Mouse (Mus musculus) brown adipose tissue, adult 24 weeks (tissue): ENCODE results near the gene Ccdc102a. TPM values are rescaled to one million over a fixed set of nuclear protein-coding genes. Genes with fewer than 3 reads are reported as not detected.

Experiments used
- polyA plus RNA-seq: library from polyadenylated mRNA; stranded (reverse); fragments of >200 nt; gene quantifications from 2 replicates; pipeline ENCODE4 v1.2.4, GENCODE M21; 2012; ENCODE audit not compliant: missing spikeins, insufficient read depth, insufficient read length

Gene Ccdc102a
- polyA plus RNA-seq, 1 experiment, result 1.2 TPM

Other genes with a start within 250 kb of the Ccdc102a start
- gene Pllp, start 221.8 kb downstream of the Ccdc102a start, polyA plus RNA-seq, result 1.6 and 1.9 TPM in 2 replicates
- not detected in 2 replicates for gene Ccl22, start 172.5 kb downstream of the Ccdc102a start, polyA plus RNA-seq
- gene Cx3cl1, start 146.1 kb downstream of the Ccdc102a start, polyA plus RNA-seq, result 1.7 and 2.2 TPM in 2 replicates
- gene Ccl17, start 107.6 kb downstream of the Ccdc102a start, polyA plus RNA-seq, result not detected in 2 replicates
- 313 and 387 TPM in 2 replicates for gene Coq9, start 79.8 kb downstream of the Ccdc102a start, polyA plus RNA-seq
- 61.4 and 80.8 TPM in 2 replicates for gene Ciapin1, start 79.7 kb downstream of the Ccdc102a start, polyA plus RNA-seq
- gene Polr2c, start 60.6 kb downstream of the Ccdc102a start, polyA plus RNA-seq, result 55.0 and 64.8 TPM in 2 replicates
- 3.8 and 8.4 TPM in 2 replicates for gene Dok4, start 41.8 kb downstream of the Ccdc102a start, polyA plus RNA-seq
- not detected in 2 replicates for gene Adgrg5, start 5.6 kb upstream of the Ccdc102a start, polyA plus RNA-seq
- 7.4 and 18.4 TPM in 2 replicates for gene Adgrg1, start 56.7 kb upstream of the Ccdc102a start, polyA plus RNA-seq
- not detected in 2 replicates for gene Adgrg3, start 99.6 kb upstream of the Ccdc102a start, polyA plus RNA-seq
- gene Drc7, start 137.0 kb upstream of the Ccdc102a start, polyA plus RNA-seq, result not detected in 2 replicates
- 4.7 and 6.2 TPM in 2 replicates for gene Katnb1, start 163.1 kb upstream of the Ccdc102a start, polyA plus RNA-seq